Mouse (Mus musculus): ENCODE data around the gene Traf3.
A peak's percentile ranks its signal among the peaks of the same experiment; 100 is the strongest.

The Traf3 gene

GRCm38 (mm10) chr12:111153946-111154345, 12.2 kb upstream of the Traf3 start:
- DNase-seq (ENCODE audit: low read depth): no peak

- no peak for DNase-seq (ENCODE audit: low read depth)
These were observed 11.5 kb upstream of the Traf3 start for GRCm38 (mm10) chr12:111154641-111155040.

- DNase-seq (ENCODE audit: low read depth): no peak
These were observed 10.4 kb upstream of the Traf3 start for GRCm38 (mm10) chr12:111155756-111156155.

GRCm38 (mm10) chr12:111159659-111160428, 6.3 kb upstream of the Traf3 start:
- DNase-seq (ENCODE audit: low read depth): no peak

GRCm38 (mm10) chr12:111160871-111161270, 5.3 kb upstream of the Traf3 start:
- DNase-seq (ENCODE audit: low read depth): no peak

- DNase-seq (ENCODE audit: low read depth): no peak
These were observed 4.2 kb upstream of the Traf3 start for GRCm38 (mm10) chr12:111161943-111162311.

GRCm38 (mm10) chr12:111162312-111163061, 3.7 kb upstream of the Traf3 start:
- no peak for DNase-seq (ENCODE audit: low read depth)

GRCm38 (mm10) chr12:111164310-111164751, 1.8 kb upstream of the Traf3 start:
- peak; percentile 83 for DNase-seq (ENCODE audit: low read depth)

GRCm38 (mm10) chr12:111165146-111165812, 891 bp upstream of the Traf3 start:
- peak; percentile 65 for DNase-seq (ENCODE audit: low read depth)

- no peak for DNase-seq (ENCODE audit: low read depth)
These were observed 615 bp downstream of the Traf3 start for GRCm38 (mm10) chr12:111166681-111167289.

- DNase-seq (ENCODE audit: low read depth): no peak
These were observed 2.7 kb downstream of the Traf3 start for GRCm38 (mm10) chr12:111168891-111169290.

GRCm38 (mm10) chr12:111178772-111179171, 12.6 kb downstream of the Traf3 start:
- no peak for DNase-seq (ENCODE audit: low read depth)

GRCm38 (mm10) chr12:111181848-111182247, 15.7 kb downstream of the Traf3 start:
- DNase-seq (ENCODE audit: low read depth): no peak

GRCm38 (mm10) chr12:111182378-111182777, 16.2 kb downstream of the Traf3 start:
- DNase-seq (ENCODE audit: low read depth): no peak

GRCm38 (mm10) chr12:111184476-111184875, 18.3 kb downstream of the Traf3 start, which contains the start of gene 4930595D18Rik:
Gene 4930595D18Rik, minus strand, starts transcription at chr12:111184491.
- no peak for DNase-seq (ENCODE audit: low read depth)

- DNase-seq (ENCODE audit: low read depth): no peak
These were observed 20.8 kb downstream of the Traf3 start for GRCm38 (mm10) chr12:111186986-111187385.

- no peak for DNase-seq (ENCODE audit: low read depth)
These were observed 22.1 kb downstream of the Traf3 start for GRCm38 (mm10) chr12:111188295-111188694.

- no peak for DNase-seq (ENCODE audit: low read depth)
These were observed 24.2 kb downstream of the Traf3 start for GRCm38 (mm10) chr12:111190355-111190754.

- no peak for DNase-seq (ENCODE audit: low read depth)
These were observed 24.7 kb downstream of the Traf3 start for GRCm38 (mm10) chr12:111190891-111191290.

- no peak for DNase-seq (ENCODE audit: low read depth)
These were observed 26.6 kb downstream of the Traf3 start for GRCm38 (mm10) chr12:111192777-111193176.

GRCm38 (mm10) chr12:111193331-111193730, 27.2 kb downstream of the Traf3 start:
- DNase-seq (ENCODE audit: low read depth): no peak

GRCm38 (mm10) chr12:111196548-111196947, 30.4 kb downstream of the Traf3 start:
- no peak for DNase-seq (ENCODE audit: low read depth)
